Mouse (Mus musculus): ENCODE results near the gene Npl.
"Not testable (repeated sequence)": the region's sequence is repeated elsewhere in the genome, so short reads cannot be mapped to it uniquely, and the experiment has no call there.

GRCm38 (mm10) chr1:153509569-153509968 lies 40.3 kb downstream of the Npl start:
- TF ChIP-seq CTCF, EP300 (IDR thresholded peaks at IDR 0.05): not testable (repeated sequence)
